Mouse (Mus musculus): Measurements from ENCODE around the gene Aspscr1.

Aspscr1 gene

DNA sequence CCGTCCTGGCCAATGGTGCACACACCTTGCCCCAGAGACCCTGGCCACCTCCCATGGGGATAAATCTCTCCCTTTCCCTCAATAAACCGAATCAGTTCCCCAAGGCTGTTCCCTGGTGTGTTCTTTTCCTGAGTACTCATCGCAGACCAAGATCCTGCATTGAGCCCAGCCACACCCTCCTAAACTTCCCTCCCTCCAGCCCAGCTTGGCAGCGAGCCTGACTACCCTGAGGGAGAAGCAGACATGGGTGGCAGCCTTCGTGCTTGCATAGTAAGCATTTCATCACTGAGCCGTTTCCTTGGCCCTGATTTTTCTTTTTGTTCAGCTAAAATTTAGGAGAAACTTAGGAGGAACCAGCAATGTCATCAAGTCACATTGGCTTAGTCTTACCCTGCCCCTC is 60.7 kb downstream of the Aspscr1 start:
- no peak for DNase-seq (ENCODE audit: low read depth, low spot score)

DNA sequence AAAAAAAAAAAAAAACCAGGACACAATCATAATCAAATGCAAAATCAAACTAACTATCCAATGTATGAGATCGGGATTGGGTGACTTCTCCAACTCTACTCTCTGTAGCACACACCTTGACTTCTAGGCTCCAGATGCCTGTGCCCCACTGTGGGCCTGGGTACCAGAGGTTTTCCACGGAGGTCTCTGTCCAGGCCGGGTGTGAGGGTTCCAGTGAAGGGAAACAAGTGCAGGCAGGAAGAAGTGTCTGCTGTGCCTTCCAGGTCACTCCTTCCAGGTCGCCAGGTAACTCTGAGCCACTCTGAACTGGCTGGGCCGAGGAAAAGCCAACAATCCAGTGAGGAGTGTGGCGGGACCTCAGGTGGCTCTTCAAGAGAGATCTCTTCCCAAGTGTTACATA is 63.7 kb downstream of the Aspscr1 start:
- no peak for DNase-seq (ENCODE audit: low read depth, low spot score)

DNA sequence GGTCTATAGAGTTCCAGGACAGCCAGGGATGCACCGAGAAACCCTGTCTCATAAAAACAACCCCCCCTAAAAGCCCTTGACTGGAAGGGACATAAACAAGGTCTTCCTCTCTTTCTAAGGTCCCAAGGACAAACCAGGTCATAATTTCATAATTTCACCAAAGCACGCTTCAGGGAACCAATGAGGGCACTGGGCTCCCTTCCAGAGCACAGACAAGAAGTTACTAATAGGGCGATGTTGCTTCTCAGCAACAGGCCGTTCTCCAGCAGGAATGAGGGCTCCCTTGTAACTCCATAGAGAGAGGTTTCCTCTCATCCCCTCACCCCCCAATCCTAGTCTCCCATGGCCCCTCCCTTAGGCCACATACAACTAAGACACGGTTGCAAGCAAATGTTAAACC is 68.2 kb downstream of the Aspscr1 start:
- DNase-seq (ENCODE audit: low read depth, low spot score) = no peak

DNA sequence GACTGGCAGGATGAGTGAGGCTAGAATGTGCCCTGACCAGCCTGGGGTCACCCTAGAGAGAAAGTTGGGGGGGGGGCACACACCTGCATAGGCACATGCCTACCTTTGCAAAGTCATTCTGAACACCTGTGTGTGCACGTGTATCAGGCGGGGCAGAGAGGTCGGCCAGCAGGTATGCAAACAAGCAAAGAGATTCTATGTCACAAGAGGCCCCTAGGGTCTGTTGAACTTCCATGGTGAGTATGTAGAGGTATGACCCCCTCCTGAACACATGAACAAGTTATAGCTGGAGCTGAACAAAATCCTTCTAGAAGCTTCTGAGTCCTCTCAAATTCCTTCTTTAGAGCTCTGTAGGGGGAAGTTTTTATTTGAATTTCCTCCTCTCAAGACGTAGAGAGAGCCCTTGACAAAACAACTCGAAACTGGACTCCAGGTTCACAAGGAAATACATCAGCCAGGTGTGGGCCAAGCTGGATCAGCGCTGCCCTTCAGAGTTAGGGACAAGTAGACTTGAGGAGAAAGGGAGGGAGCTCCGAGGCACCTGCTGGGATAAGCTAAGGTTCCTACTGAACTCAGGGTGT is 71.4 kb downstream of the Aspscr1 start:
- DNase-seq (ENCODE audit: low read depth, low spot score) = no peak

DNA sequence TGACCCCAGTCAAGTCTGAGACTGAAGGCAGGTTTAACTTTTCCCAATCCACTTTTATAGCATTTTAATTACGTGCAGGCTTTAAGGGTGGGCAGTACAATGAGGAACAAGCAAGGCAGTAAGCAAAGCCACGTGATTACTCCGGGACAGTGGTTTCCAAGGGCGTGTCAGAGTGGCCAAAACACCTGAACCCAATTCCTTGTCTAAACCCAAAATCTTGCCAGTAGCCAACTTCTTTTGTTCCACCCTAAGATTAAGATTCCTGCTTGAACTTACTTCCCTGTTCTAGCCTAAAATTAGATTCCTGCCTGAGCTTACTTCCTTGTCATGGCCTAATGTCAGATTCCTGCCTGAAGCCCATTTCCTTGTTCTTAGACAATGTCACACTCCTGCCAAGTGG is 75.2 kb downstream of the Aspscr1 start:
- DNase-seq (ENCODE audit: low read depth, low spot score) = no peak

DNA sequence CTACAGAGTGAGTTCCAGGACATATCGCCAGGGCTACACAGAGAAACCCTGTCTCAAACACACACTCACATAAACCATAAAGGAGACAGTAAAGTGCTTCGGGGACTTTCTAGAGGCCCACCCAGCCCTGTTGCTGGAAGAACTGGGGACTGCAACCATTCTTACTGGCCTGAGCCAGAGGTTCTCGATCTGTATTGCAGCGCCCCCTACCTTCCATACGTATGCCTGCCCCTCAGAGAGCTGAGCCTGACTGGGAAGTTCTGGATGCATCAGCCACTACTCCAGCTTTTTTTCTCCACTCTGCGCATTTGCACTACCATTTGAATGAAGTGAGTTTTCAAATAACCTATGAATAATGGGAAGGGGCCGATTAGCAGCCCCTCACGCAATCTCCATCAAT is 76.7 kb downstream of the Aspscr1 start:
- DNase-seq (ENCODE audit: low read depth, low spot score) = no peak

DNA sequence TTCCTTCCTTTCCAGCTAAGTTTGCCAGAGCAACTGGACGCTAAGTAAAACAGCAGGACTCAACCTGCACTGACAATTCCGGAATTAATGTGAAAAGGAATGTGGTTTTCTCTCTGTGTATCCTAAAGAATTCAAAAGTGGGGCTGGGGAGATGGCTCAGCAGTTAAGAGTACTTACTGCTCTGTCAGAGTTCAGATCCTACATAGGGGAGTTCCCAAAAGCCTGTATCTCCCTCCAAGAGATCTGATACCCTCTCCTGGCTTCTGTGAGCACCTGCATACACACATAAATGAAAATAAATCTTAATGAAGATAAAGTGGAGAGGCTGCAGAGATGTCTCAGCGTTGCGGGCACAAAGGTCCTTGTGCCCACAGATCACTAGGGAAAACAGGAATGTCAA is 78.8 kb downstream of the Aspscr1 start:
- DNase-seq (ENCODE audit: low read depth, low spot score) = no peak
